Mouse (Mus musculus) embryonic facial prominence, embryonic 11.5 days (tissue): Measurements from ENCODE around the gene Kcnc3. TPM values are rescaled to one million over a fixed set of nuclear protein-coding genes. Genes with fewer than 3 reads are reported as not detected.

Experiments used
- ATAC-seq: fragments of 200-750 bp; cut with Nextera tagmentation; replicated peaks from 2 replicates; pipeline ENCODE4 v1.8.0; 2017; ENCODE audit warnings: low read depth; ENCODE audit not compliant: insufficient number of reproducible peaks, low FRiP score, low TSS enrichment
- DNase-seq: peaks from one replicate; pipeline ENCODE4 v3.0.0-alpha.2; 2015; ENCODE audit warnings: low spot score
- H3K27ac ChIP-seq: fragments of 300-500 bp; sonication (generic); replicated peaks from 2 replicates; pipeline ENCODE4 v1.5.1; 2014; ENCODE audit warnings: mild to moderate bottlenecking, low read depth, low read length, control low read depth
- H3K27me3 ChIP-seq: fragments of 300-500 bp; sonication (generic); 2 replicates; pipeline ENCODE4 v1.6.1; 2014; ENCODE audit warnings: mild to moderate bottlenecking, low read length, moderate library complexity, mixed read lengths; ENCODE audit not compliant: control insufficient read depth, insufficient read depth
- H3K36me3 ChIP-seq: fragments of 300-500 bp; sonication (generic); replicated peaks from 2 replicates; pipeline ENCODE4 v1.6.1; 2014; ENCODE audit warnings: low read depth, mild to moderate bottlenecking, low read length, moderate library complexity, mixed read lengths; ENCODE audit not compliant: control insufficient read depth, insufficient read depth
- H3K4me1 ChIP-seq: fragments of 300-500 bp; sonication (generic); 2 replicates; pipeline ENCODE4 v1.6.1; 2014; ENCODE audit warnings: low read length, mixed read lengths; ENCODE audit not compliant: control insufficient read depth, insufficient read depth
- H3K4me2 ChIP-seq: fragments of 300-500 bp; sonication (generic); 2 replicates; pipeline ENCODE4 v1.6.1; 2014; ENCODE audit warnings: low read depth, mild to moderate bottlenecking, control low read depth, low read length, moderate library complexity
- H3K4me3 ChIP-seq: fragments of 300-500 bp; sonication (generic); 2 replicates; pipeline ENCODE4 v1.5.1; 2014; ENCODE audit warnings: low read depth, low read length, control low read depth
- H3K9ac ChIP-seq: fragments of 300-500 bp; sonication (generic); replicated peaks from 2 replicates; pipeline ENCODE4 v1.6.1; 2014; ENCODE audit warnings: mild to moderate bottlenecking, control low read depth, low read length
- H3K9me3 ChIP-seq: fragments of 300-500 bp; sonication (generic); replicated peaks from 2 replicates; pipeline ENCODE4 v1.6.1; 2016; ENCODE audit warnings: mild to moderate bottlenecking, low read length, inconsistent platforms, mixed read lengths; ENCODE audit not compliant: control insufficient read depth
- WGBS: fragments of 180-500 bp; shearing (Covaris S2); extraction: QIAGEN DNeasy Blood & Tissue Kit; methylation state at CpG from one replicate; pipeline ENCODE4 v1.1.7; 2014; 5-methylcytosine and 5-hydroxymethylcytosine counted together
- polyA plus RNA-seq: library from polyadenylated mRNA; unstranded; fragments of >200 nt; fragmentation: Nextera tagmentation; extraction: Ambion mirVana; gene quantifications from 2 replicates; pipeline ENCODE4 v1.2.1, GENCODE M21; 2014

Kcnc3 gene
- polyA plus RNA-seq, 1 experiment from 2014 or later: 0.32 TPM

DNA sequence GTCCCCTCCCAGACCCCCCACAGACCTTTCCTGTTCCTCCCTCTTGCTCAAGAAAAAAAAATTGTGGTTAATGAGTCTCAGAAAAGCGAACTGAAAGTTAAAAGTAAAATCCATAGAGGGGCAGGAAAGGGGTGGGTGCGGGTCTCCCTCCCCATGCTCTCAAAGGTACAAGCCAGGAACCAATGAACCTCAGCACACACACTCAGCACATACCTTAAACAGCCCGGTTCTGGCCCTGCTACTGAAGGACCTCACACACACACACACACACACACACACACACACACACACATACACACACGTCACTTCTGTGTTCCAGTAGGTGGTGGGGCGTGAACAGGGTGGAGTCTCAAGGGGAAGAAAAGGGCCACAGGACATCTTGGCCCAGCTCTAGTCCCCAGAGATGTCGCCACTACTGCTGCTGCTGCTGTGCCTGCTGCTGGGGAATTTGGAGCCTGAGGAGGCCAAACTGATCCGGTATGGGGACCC, 18.2 kb upstream of the Kcnc3 start, which contains the start of gene Napsa:
Napsa (plus strand) TSS at position 168 of the 489 bp plus-strand sequence.
- Histone ChIP-seq H3K4me1 (no peaks in the 10 kb centered on the region), H3K27ac (no peak within 1 kb of the TSS), H3K36me3 (no peaks in the 10 kb centered on the region), H3K4me2 (no peak within 1 kb of the TSS), H3K4me3 (no peak within 1 kb of the TSS), H3K9ac (no peak within 1 kb of the TSS), H3K9me3 (no peaks in the 10 kb centered on the region), H3K27me3 (no peaks in the 10 kb centered on the region)
- DNase-seq (no peak), ATAC-seq (no peak)
- WGBS: 38% methylated on average over 7 of the region's 7 CpGs

DNA sequence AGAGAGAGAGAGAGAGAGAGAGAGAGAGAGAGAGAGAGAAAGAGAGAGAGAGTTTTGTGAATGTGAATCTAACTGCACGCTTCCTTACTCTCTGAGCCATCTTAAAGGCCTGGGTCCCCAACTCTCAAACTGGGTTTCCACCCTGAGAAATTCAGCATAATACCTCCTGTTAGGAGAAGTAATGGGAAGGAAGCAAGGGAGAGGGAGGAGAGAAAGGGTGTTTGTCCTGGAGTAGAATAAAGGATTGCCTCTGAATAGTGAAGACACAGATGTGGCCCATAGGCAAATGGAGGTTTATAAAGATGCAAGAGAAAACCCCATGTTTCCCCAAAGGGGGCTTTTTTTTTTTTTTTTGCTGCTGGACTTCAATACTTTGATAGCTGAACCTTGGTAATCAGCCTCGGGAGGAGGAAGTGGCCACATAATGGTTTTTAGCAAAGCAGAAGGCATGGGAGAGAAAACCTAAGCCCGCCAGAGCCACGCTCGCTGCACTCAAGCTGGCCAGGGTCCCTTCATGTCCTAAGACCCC, 17.4 kb upstream of the Kcnc3 start:
- Histone ChIP-seq H3K4me2 (no peak overlapping the region), H3K27ac (no peak overlapping the region), H3K4me1 (no peaks in the 10 kb centered on the region), H3K27me3 (no peaks in the 10 kb centered on the region), H3K9me3 (no peaks in the 10 kb centered on the region), H3K36me3 (no peaks in the 10 kb centered on the region), H3K9ac (no peak overlapping the region), H3K4me3 (no peak overlapping the region)
- DNase-seq (no peak), ATAC-seq (no peak)
- 72% methylated on average over 5 of the region's 5 CpGs for WGBS

DNA sequence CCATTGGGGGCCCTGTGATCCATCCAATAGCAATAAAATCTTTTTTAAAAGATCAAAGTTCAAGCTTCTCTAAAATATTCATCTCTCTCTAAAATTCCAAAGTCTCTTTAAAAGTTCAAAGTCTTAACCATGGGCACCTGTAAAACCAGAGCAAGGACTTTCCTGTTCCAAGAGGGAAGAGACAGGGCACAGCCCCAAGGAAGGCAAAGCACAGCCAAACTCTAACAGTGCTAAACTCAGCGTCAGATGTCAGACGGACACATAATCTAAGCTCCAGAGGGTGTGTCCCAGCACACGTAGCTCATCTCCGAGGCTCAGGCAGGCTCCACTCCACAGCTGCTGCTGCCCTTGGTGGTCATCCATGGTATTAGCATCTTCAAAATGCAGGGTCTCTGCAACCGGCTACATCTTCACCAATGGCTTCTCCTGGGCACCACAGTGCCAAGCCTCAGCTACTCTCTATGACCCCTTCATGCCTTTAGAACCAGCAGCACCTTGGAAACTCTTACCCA, 14.1 kb upstream of the Kcnc3 start:
- Histone ChIP-seq H3K27ac (no peak overlapping the region), H3K9me3 (no peaks in the 10 kb centered on the region), H3K9ac (no peak overlapping the region), H3K4me3 (no peak overlapping the region), H3K27me3 (no peaks in the 10 kb centered on the region), H3K4me1 (no peaks in the 10 kb centered on the region), H3K36me3 (no peaks in the 10 kb centered on the region), H3K4me2 (no peak overlapping the region)
- 53% methylated on average over 5 of the region's 5 CpGs for whole genome bisulfite sequencing
- ATAC-seq (no peak), DNase-seq (no peak)

DNA sequence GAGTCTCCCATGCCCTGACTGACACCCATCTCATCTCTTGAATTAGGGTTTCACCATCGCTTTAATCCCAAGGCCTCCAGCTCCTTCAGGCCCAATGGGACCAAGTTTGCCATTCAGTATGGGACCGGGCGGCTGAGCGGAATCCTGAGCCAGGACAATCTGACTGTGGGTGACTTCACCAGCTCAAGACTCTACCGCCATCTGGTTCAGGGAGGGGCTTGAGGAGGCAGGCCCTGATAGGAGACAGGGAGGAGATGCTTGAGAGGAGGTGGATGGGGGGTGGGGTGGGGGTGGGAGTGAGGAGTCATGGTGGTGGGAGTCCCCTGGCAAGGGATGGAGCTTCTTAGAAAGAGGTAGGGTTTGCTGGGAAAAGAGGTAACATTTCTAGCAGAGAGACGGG, 8.8 kb upstream of the Kcnc3 start:
- WGBS: 80% methylated on average over 6 of the region's 6 CpGs

DNA sequence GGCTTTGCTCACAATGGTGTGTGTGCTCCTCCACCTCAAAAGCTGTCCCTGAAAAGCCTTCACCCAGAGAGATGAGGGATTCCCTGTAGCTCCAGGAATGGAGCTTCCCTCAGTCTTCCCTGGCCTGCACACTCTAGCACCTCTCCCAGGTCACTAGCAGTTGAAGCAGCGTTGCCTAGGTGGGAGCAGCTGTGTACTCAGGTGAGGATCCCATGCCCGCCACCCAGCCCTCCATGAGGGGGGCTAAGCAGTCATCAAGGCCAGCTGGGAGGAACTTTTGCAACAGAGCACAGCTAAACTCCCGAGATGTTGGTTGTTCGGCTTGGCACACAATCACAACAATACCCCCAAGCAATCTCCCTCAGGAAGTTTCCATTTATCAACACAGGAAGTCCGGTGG, 7.8 kb upstream of the Kcnc3 start:
- DNase-seq (no peak), ATAC-seq (no peak)
- Histone ChIP-seq H3K36me3 (no peaks in the 10 kb centered on the region), H3K9ac (no peak overlapping the region), H3K4me3 (no peak overlapping the region), H3K4me2 (no peak overlapping the region), H3K4me1 (no peaks in the 10 kb centered on the region; the same call in 1 of the 2 replicates), H3K9me3 (no peaks in the 10 kb centered on the region), H3K27ac (no peak overlapping the region), H3K27me3 (peaks cover 12% of the 10 kb centered on the region)
- 71% methylated on average over 5 of the region's 5 CpGs for WGBS

More for the DNA sequence above, 8.8 kb upstream of the Kcnc3 start:
- no peaks in the 10 kb centered on the region for H3K36me3 ChIP-seq
- no peak overlapping the region for H3K9ac ChIP-seq
- H3K9me3 ChIP-seq: no peaks in the 10 kb centered on the region
- H3K4me3 ChIP-seq: no peak overlapping the region
- H3K27ac ChIP-seq: no peak overlapping the region
- no peak for DNase-seq
- no peak for ATAC-seq
- H3K27me3 ChIP-seq: peaks cover 3% of the 10 kb centered on the region; the same call in 1 of the 2 replicates
- no peak overlapping the region for H3K4me2 ChIP-seq
- no peaks in the 10 kb centered on the region for H3K4me1 ChIP-seq

DNA sequence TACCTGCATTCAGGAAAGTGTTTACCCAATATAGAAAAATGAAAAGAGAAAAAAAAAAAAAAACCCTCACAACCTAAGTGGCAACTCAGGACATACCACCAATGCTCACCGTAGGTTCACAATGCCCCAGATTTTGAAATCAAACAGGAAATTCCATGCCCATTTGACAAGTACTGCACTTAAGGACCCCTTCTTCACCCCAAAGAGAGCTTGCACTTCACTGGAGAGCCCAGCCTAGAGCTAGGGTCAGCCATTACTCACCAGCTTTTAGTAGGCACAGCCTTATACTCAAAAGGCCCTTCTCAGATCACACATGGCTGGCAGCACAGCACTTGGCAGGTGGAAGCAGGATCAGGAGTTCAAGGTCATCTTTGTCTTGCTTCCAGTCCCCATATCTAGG, 7.3 kb upstream of the Kcnc3 start:
- peaks cover 16% of the 10 kb centered on the region for H3K27me3 ChIP-seq
- H3K36me3 ChIP-seq: no peaks in the 10 kb centered on the region
- H3K9ac ChIP-seq: no peak overlapping the region
- no peaks in the 10 kb centered on the region for H3K9me3 ChIP-seq
- H3K4me2 ChIP-seq: no peak overlapping the region
- DNase-seq (no peak), ATAC-seq (no peak)
- no peak overlapping the region for H3K4me3 ChIP-seq
- H3K27ac ChIP-seq: no peak overlapping the region
- WGBS: 96% methylated on average over 1 of the region's 1 CpGs
- H3K4me1 ChIP-seq: no peaks in the 10 kb centered on the region; the same call in 1 of the 2 replicates

DNA sequence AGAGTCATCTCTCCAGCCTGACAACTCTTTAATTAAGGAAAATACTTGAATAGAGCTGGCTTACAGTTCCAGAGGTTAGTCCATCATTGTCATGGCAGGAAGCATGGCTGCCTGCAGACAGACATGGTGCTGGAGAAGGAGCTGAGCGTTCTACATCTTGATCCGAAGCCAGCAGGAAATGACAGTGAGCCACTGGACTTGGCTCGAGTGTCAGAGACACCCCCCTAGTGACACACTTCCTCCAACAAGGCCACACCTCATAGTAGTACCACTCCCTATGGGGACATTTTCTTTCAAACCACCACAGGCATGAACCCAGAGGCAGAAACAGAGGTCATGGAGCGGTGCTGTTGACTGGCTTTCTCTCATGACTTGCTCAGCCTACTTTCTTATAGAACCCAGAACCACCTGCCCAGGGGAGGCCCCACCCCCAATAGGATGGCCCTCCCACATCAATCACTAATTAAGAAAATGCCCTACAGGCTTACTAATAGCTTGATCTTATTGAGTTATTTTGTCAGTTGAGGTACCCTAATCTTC, 6.1 kb upstream of the Kcnc3 start:
- H3K4me1 ChIP-seq: no peaks in the 10 kb centered on the region; the same call in none of the 2 replicates
- no peak overlapping the region for H3K9ac ChIP-seq
- no peak overlapping the region for H3K27ac ChIP-seq
- 73% methylated on average over 4 of the region's 4 CpGs for WGBS
- H3K4me2 ChIP-seq: no peak overlapping the region
- no peaks in the 10 kb centered on the region for H3K9me3 ChIP-seq
- ATAC-seq: no peak
- no peak for DNase-seq
- no peak overlapping the region for H3K4me3 ChIP-seq
- no peaks in the 10 kb centered on the region for H3K36me3 ChIP-seq
- peaks cover 22% of the 10 kb centered on the region for H3K27me3 ChIP-seq

DNA sequence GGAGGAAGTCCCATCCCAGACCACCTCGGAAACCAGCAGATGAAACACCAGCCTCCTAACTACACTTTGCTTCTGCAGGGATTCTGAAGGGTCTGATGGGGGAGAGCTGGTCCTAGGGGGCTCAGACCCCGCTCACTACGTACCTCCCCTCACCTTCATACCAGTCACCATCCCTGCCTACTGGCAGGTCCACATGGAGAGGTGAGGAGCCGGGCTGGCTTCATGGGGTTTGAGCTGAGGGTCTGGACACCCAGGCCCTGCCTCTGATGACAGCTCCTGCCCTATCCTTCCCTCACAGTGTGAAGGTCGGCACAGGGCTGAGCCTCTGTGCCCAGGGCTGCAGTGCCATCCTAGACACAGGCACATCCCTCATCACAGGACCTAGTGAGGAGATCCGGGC, 5.5 kb upstream of the Kcnc3 start:
- 86% methylated on average over 6 of the region's 6 CpGs for WGBS
- ATAC-seq (no peak), DNase-seq (no peak)
- peaks cover 22% of the 10 kb centered on the region for H3K27me3 ChIP-seq
- no peak overlapping the region for H3K9ac ChIP-seq
- H3K27ac ChIP-seq: no peak overlapping the region
- H3K4me3 ChIP-seq: no peak overlapping the region
- no peak overlapping the region for H3K4me2 ChIP-seq
- H3K9me3 ChIP-seq: no peaks in the 10 kb centered on the region
- H3K36me3 ChIP-seq: no peaks in the 10 kb centered on the region
- no peaks in the 10 kb centered on the region; the same call in none of the 2 replicates for H3K4me1 ChIP-seq
